Mouse (Mus musculus): Measurements from ENCODE around the gene Frmpd2.

DNA sequence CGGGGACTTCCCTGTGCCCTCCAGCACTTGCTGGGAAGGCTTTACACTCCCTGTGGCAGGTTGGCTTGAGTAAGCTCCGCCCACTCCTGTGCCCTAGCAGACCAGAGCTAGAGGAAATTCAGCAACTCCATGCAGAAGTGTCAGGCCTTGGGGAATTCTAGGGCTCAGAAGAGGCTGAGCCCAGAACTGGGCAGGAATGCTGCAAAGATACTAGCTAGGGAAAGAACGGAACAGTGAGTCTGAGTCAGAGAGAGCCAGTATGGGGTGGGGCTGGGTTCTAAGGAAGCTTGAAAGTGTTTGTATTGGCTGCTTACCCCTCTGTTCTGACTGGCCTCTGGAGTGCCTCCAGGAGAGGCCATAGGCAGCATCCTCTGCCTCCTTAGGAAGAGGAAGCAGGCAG is 27.4 kb downstream of the Frmpd2 start:
- TF ChIP-seq CTCF (IDR thresholded peaks at IDR 0.05; ENCODE audit: low read depth), result no peak
- TF ChIP-seq EP300 (optimal IDR thresholded peaks at IDR 0.05), result no peak
